Mouse (Mus musculus) CH12.LX (cell line): ENCODE measurements around the gene Car15.

Source experiments
- CTCF ChIP-seq, 2 experiments: IDR thresholded peaks in 1 of 2; conservative IDR thresholded peaks in 1 of 2; 2 replicates each; pipeline ENCODE4 v1.5.1; 2011 to 2012; ENCODE audit warnings: low read depth in 2 of 2, low read length in 2 of 2, improper control_type of control experiment in 1 of 2, inconsistent platforms in 1 of 2, mild to moderate bottlenecking in 1 of 2, moderate library complexity in 1 of 2
- EP300 ChIP-seq: IDR thresholded peaks from 2 replicates; pipeline ENCODE4 v1.6.1; 2011; ENCODE audit warnings: low read length, improper control_type of control experiment
- MAZ ChIP-seq: IDR thresholded peaks from 2 replicates; pipeline ENCODE4 v1.6.1; 2012; ENCODE audit warnings: low read depth, mild to moderate bottlenecking, inconsistent platforms, low read length, improper control_type of control experiment, moderate library complexity
- MEF2A ChIP-seq: IDR thresholded peaks from 2 replicates; pipeline ENCODE4 v1.6.1; 2014; ENCODE audit warnings: low read depth, mild to moderate bottlenecking, inconsistent platforms, low read length, improper control_type of control experiment, borderline replicate concordance
- POLR2A ChIP-seq: IDR thresholded peaks from 2 replicates; pipeline ENCODE4 v1.6.1; 2011; ENCODE audit warnings: low read depth, mild to moderate bottlenecking, improper control_type of control experiment, low read length
- POLR2AphosphoS2 ChIP-seq: IDR thresholded peaks from 2 replicates; pipeline ENCODE4 v1.6.1; 2011; ENCODE audit warnings: low read depth, low read length, improper control_type of control experiment
- TCF12 ChIP-seq: IDR thresholded peaks from 2 replicates; pipeline ENCODE4 v1.6.1; 2014; ENCODE audit warnings: low read depth, mild to moderate bottlenecking, inconsistent platforms, low read length, improper control_type of control experiment
- ZNF384 ChIP-seq: IDR thresholded peaks from 2 replicates; pipeline ENCODE4 v1.6.1; 2012; ENCODE audit warnings: low read depth, low read length, improper control_type of control experiment, inconsistent platforms

GRCm38 (mm10) chr16:17872995-17873394, 34.8 kb upstream of the Car15 start:
- TF ChIP-seq EP300: no peak
- TF ChIP-seq MAZ: no peak
- TF ChIP-seq CTCF (conservative IDR thresholded peaks at IDR 0.05 in 1 of 2, IDR thresholded peaks at IDR 0.05 in 1 of 2; ENCODE audit: low read depth in 2 of 2, low read length in 2 of 2): no peak
- no peak for TF ChIP-seq TCF12
- no peak for TF ChIP-seq POLR2AphosphoS2
- TF ChIP-seq POLR2A: no peak
- TF ChIP-seq MEF2A: no peak
- no peak for TF ChIP-seq ZNF384
